Mouse (Mus musculus) hindbrain, embryonic 16.5 days (tissue): ENCODE data around the gene Tmem185b. TPM values are rescaled to one million over a fixed set of nuclear protein-coding genes. Genes with fewer than 3 reads are reported as not detected.

Source experiments
- ATAC-seq: fragments of 200-750 bp; cut with Nextera tagmentation; 2 replicates; pipeline ENCODE4 v1.8.0; 2017; ENCODE audit warnings: moderate TSS enrichment, moderate library complexity
- H3K27ac ChIP-seq: fragments of 300-500 bp; sonication (generic); 2 replicates; pipeline ENCODE4 v1.5.1; 2014; ENCODE audit warnings: low read depth, mild to moderate bottlenecking, control low read depth, low read length, moderate library complexity
- H3K27me3 ChIP-seq: fragments of 300-500 bp; sonication (generic); replicated peaks from 2 replicates; pipeline ENCODE4 v1.6.1; 2014; ENCODE audit warnings: low read length; ENCODE audit not compliant: control insufficient read depth, insufficient read depth
- H3K36me3 ChIP-seq: fragments of 300-500 bp; sonication (generic); 2 replicates; pipeline ENCODE4 v1.6.1; 2014; ENCODE audit warnings: mild to moderate bottlenecking, low read length, moderate library complexity, mixed read lengths; ENCODE audit not compliant: control insufficient read depth, insufficient read depth
- H3K4me1 ChIP-seq: fragments of 300-500 bp; sonication (generic); 2 replicates; pipeline ENCODE4 v1.6.1; 2014; ENCODE audit warnings: low read depth, low read length; ENCODE audit not compliant: control insufficient read depth, insufficient read depth
- H3K4me2 ChIP-seq: fragments of 300-500 bp; sonication (generic); 2 replicates; pipeline ENCODE4 v1.6.1; 2014; ENCODE audit warnings: mild to moderate bottlenecking, low read length, control low read depth, moderate library complexity
- H3K4me3 ChIP-seq: fragments of 300-500 bp; sonication (generic); 2 replicates; pipeline ENCODE4 v1.5.1; 2014; ENCODE audit warnings: mild to moderate bottlenecking, low read length, control low read depth, moderate library complexity
- H3K9ac ChIP-seq: fragments of 300-500 bp; sonication (generic); 2 replicates; pipeline ENCODE4 v1.6.1; 2014; ENCODE audit warnings: low read depth, mild to moderate bottlenecking, control low read depth, low read length, moderate library complexity
- H3K9me3 ChIP-seq: fragments of 300-500 bp; sonication (generic); 2 replicates; pipeline ENCODE4 v1.6.1; 2014; ENCODE audit warnings: mild to moderate bottlenecking, low read length, moderate library complexity; ENCODE audit not compliant: control insufficient read depth
- WGBS: fragments of 180-500 bp; shearing (Covaris S2); extraction: QIAGEN DNeasy Blood & Tissue Kit; methylation state at CpG from one replicate; pipeline ENCODE4 v1.1.7; 2014; 5-methylcytosine and 5-hydroxymethylcytosine counted together
- polyA plus RNA-seq: library from polyadenylated mRNA; unstranded; fragments of >200 nt; fragmentation: Nextera tagmentation; extraction: Ambion mirVana; gene quantifications from 2 replicates; pipeline ENCODE4 v1.2.1, GENCODE M21; 2015

The Tmem185b gene
- 17.3 and 18.2 TPM in 2 replicates for polyA plus RNA-seq

GRCm38 (mm10) chr1:119525689-119526591, at the start of gene Tmem185b:
Gene Tmem185b, plus strand, starts transcription at chr1:119526160.
- peaks cover 19% of the 10 kb centered on the region for H3K4me1 ChIP-seq
- H3K27me3 ChIP-seq, result no peaks in the 10 kb centered on the region
- peak within 1 kb of the TSS; percentile 93 for H3K4me2 ChIP-seq
- under 1% methylated on average over 68 of the region's 82 CpGs for WGBS
- H3K27ac ChIP-seq, result peak within 1 kb of the TSS; percentile 85
- peak within 1 kb of the TSS; percentile 85 for H3K9ac ChIP-seq
- no peaks in the 10 kb centered on the region for H3K9me3 ChIP-seq
- H3K4me3 ChIP-seq, result peak within 1 kb of the TSS; percentile 71
- peak; percentile 97 for ATAC-seq
- H3K36me3 ChIP-seq, result peaks cover 13% of the 10 kb centered on the region

- WGBS, result 87% methylated on average over 7 of the region's 7 CpGs
These were observed 49.0 kb upstream of the Tmem185b start for GRCm38 (mm10) chr1:119476905-119477353.

GRCm38 (mm10) chr1:119479641-119480040, 46.3 kb upstream of the Tmem185b start:
- Histone ChIP-seq H3K4me1 (no peaks in the 10 kb centered on the region), H3K9me3 (no peaks in the 10 kb centered on the region), H3K4me2 (no peak overlapping the region), H3K27me3 (no peaks in the 10 kb centered on the region), H3K27ac (no peak overlapping the region), H3K4me3 (no peak overlapping the region), H3K36me3 (peaks cover 7% of the 10 kb centered on the region), H3K9ac (no peak overlapping the region)
- WGBS, result 83% methylated on average over 4 of the region's 4 CpGs
- no peak for ATAC-seq

More at GRCm38 (mm10) chr1:119476905-119477353, 49.0 kb upstream of the Tmem185b start:
- H3K4me1 ChIP-seq, result no peaks in the 10 kb centered on the region
- no peak overlapping the region for H3K4me3 ChIP-seq
- no peak overlapping the region for H3K27ac ChIP-seq
- H3K9me3 ChIP-seq, result no peaks in the 10 kb centered on the region
- H3K4me2 ChIP-seq, result no peak overlapping the region
- no peaks in the 10 kb centered on the region for H3K27me3 ChIP-seq
- peaks cover 8% of the 10 kb centered on the region for H3K36me3 ChIP-seq
- no peak overlapping the region for H3K9ac ChIP-seq
- no peak for ATAC-seq

- Histone ChIP-seq H3K9me3 (no peaks in the 10 kb centered on the region), H3K27me3 (no peaks in the 10 kb centered on the region), H3K4me2 (no peak overlapping the region), H3K9ac (no peak overlapping the region), H3K4me1 (no peaks in the 10 kb centered on the region), H3K4me3 (no peak overlapping the region), H3K36me3 (peaks cover 3% of the 10 kb centered on the region; the same call in 1 of the 2 replicates), H3K27ac (no peak overlapping the region)
- ATAC-seq, result no peak
- WGBS, result 95% methylated on average over 8 of the region's 8 CpGs
These were observed 45.3 kb upstream of the Tmem185b start for GRCm38 (mm10) chr1:119480678-119481077.

GRCm38 (mm10) chr1:119481205-119481932, 44.6 kb upstream of the Tmem185b start:
- 94% methylated on average over 7 of the region's 7 CpGs for WGBS
- Histone ChIP-seq H3K9ac (no peak overlapping the region), H3K36me3 (no peaks in the 10 kb centered on the region; the same call in 1 of the 2 replicates), H3K4me2 (no peak overlapping the region), H3K27ac (no peak overlapping the region), H3K4me1 (no peaks in the 10 kb centered on the region), H3K27me3 (no peaks in the 10 kb centered on the region), H3K9me3 (no peaks in the 10 kb centered on the region), H3K4me3 (no peak overlapping the region)
- ATAC-seq, result no peak

GRCm38 (mm10) chr1:119482891-119483290, 43.1 kb upstream of the Tmem185b start:
- Histone ChIP-seq H3K36me3 (no peaks in the 10 kb centered on the region; the same call in 1 of the 2 replicates), H3K4me2 (no peak overlapping the region), H3K9me3 (no peaks in the 10 kb centered on the region), H3K27ac (no peak overlapping the region), H3K4me3 (no peak overlapping the region), H3K9ac (no peak overlapping the region), H3K27me3 (no peaks in the 10 kb centered on the region), H3K4me1 (peaks cover 9% of the 10 kb centered on the region)
- WGBS, result 65% methylated on average over 3 of the region's 3 CpGs
- no peak for ATAC-seq

GRCm38 (mm10) chr1:119484457-119484856, 41.5 kb upstream of the Tmem185b start:
- H3K4me2 ChIP-seq, result no peak overlapping the region
- H3K4me3 ChIP-seq, result no peak overlapping the region
- H3K27me3 ChIP-seq, result no peaks in the 10 kb centered on the region
- peak; percentile 59; the same call in 1 of the 2 replicates for ATAC-seq
- no peak overlapping the region for H3K27ac ChIP-seq
- no peaks in the 10 kb centered on the region for H3K9me3 ChIP-seq
- no peak overlapping the region for H3K9ac ChIP-seq
- H3K36me3 ChIP-seq, result no peaks in the 10 kb centered on the region
- H3K4me1 ChIP-seq, result peaks cover 10% of the 10 kb centered on the region
- 65% methylated on average over 3 of the region's 3 CpGs for WGBS

GRCm38 (mm10) chr1:119485825-119486224, 40.1 kb upstream of the Tmem185b start:
- Histone ChIP-seq H3K4me3 (no peak overlapping the region), H3K36me3 (no peaks in the 10 kb centered on the region), H3K4me1 (peaks cover 10% of the 10 kb centered on the region), H3K9ac (no peak overlapping the region), H3K27ac (no peak overlapping the region), H3K27me3 (no peaks in the 10 kb centered on the region), H3K9me3 (no peaks in the 10 kb centered on the region), H3K4me2 (no peak overlapping the region)
- 34% methylated on average over 2 of the region's 2 CpGs for WGBS
- ATAC-seq, result no peak
